Mouse (Mus musculus): ENCODE measurements around the gene Lrsam1.

DNA sequence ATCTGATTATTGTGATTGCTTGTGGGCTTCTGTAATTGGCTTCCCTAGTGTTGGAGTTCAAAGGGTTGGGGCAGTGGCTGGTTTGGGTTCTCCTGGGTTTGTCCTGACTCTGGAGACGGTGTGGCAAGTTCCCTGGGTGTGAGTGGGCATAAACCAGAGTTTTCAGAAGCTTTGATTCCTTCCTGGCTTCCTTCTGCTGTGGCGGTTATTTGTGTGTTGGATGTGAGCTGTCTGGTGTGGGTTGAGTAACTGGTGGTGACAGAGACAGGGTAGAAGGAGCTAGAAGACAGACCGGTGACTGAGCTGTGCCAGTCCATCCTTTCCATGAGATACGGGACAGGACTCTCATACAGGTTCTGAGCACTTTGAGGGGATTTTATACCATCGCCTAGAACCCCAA is 81.8 kb downstream of the Lrsam1 start:
- TF ChIP-seq MAX (IDR thresholded peaks at IDR 0.05) (no peak), CTCF (IDR thresholded peaks at IDR 0.05; ENCODE audit: control insufficient read depth, insufficient read depth, insufficient read length) (no peak), MYOD1 (IDR thresholded peaks at IDR 0.05; ENCODE audit: control insufficient read depth, insufficient read length, low read depth) (no peak), CEBPB (IDR thresholded peaks at IDR 0.05; ENCODE audit: low read depth) (no peak), USF1 (IDR thresholded peaks at IDR 0.05; ENCODE audit: low read depth) (no peak), MYOG (IDR thresholded peaks at IDR 0.05; ENCODE audit: control insufficient read depth, extremely low read depth, insufficient read length) (no peak), FOSL1 (IDR thresholded peaks at IDR 0.05; ENCODE audit: insufficient read depth, low read length, poor library complexity, severe bottlenecking) (no peak)
